Mouse (Mus musculus) myocyte (in vitro differentiated cells): ENCODE measurements around the gene Rcor2.

Experiments
- E2F4 ChIP-seq: IDR thresholded peaks from one replicate; pipeline ENCODE4 v1.6.1; 2011; ENCODE audit warnings: mild to moderate bottlenecking, control low read depth, moderate library complexity; ENCODE audit not compliant: insufficient read depth
- MAX ChIP-seq: IDR thresholded peaks from one replicate; pipeline ENCODE4 v1.6.1; 2011; ENCODE audit warnings: low read depth, mild to moderate bottlenecking, control low read depth
- MYOG ChIP-seq, 3 experiments: IDR thresholded peaks; one replicate each; pipeline ENCODE4 v1.6.1; 2011; ENCODE audit warnings: control low read depth in 2 of 3, low read depth in 2 of 3, mild to moderate bottlenecking in 2 of 3; ENCODE audit not compliant: insufficient read length in 2 of 3, control insufficient read depth in 1 of 3, insufficient read depth in 1 of 3
- POLR2A ChIP-seq: IDR thresholded peaks from one replicate; pipeline ENCODE4 v1.6.1; 2011; ENCODE audit warnings: low read depth, mild to moderate bottlenecking, control low read depth, moderate library complexity; ENCODE audit not compliant: insufficient read length
- POLR2AphosphoS2 ChIP-seq: IDR thresholded peaks from one replicate; pipeline ENCODE4 v1.6.1; 2011; ENCODE audit warnings: low read depth, control low read depth; ENCODE audit not compliant: insufficient read length
- TCF12 ChIP-seq: IDR thresholded peaks from one replicate; pipeline ENCODE4 v1.6.1; 2011; ENCODE audit warnings: mild to moderate bottlenecking, control low read depth; ENCODE audit not compliant: poor library complexity, insufficient read depth, severe bottlenecking
- TCF3 ChIP-seq: IDR thresholded peaks from one replicate; pipeline ENCODE4 v1.6.1; 2011; ENCODE audit warnings: low read depth, control low read depth; ENCODE audit not compliant: insufficient read length
- USF1 ChIP-seq: IDR thresholded peaks from one replicate; pipeline ENCODE4 v1.6.1; 2011; ENCODE audit warnings: low read depth, mild to moderate bottlenecking, control low read depth, moderate library complexity

- no peak for TF ChIP-seq MAX
- no peak for TF ChIP-seq POLR2A
- TF ChIP-seq USF1 = no peak
- no peak for TF ChIP-seq E2F4
- TF ChIP-seq MYOG (IDR thresholded peaks at IDR 0.05; ENCODE audit: control insufficient read depth in 1 of 3, insufficient read depth in 1 of 3, insufficient read length in 2 of 3, low read depth in 2 of 3) = no peak
- TF ChIP-seq POLR2AphosphoS2 = no peak
- TF ChIP-seq TCF12 = no peak
- no peak for TF ChIP-seq TCF3
Measured at GRCm38 (mm10) chr19:7223488-7223887, 43.6 kb upstream of the Rcor2 start.
